ENCODE assay signal across 8 mouse cellular contexts in genomic region chr13:110395916-110396685, GRCm38 (mm10). TPM values are rescaled to one million over a fixed set of nuclear protein-coding genes. Genes with fewer than 3 reads are reported as not detected.
DNase-seq lines count a peak whose midpoint lies in the region; ATAC-seq and TF ChIP-seq lines count a peak whose summit lies in the region.

No protein-coding gene starts in this region.

- H3K27ac ChIP-seq in gastrocnemius, adult 2 months: peak overlapping the region; percentile 86
- peak overlapping the region; percentile 89 for H3K27ac ChIP-seq in embryonic facial prominence, embryonic 13.5 days

- peaks cover 37% of the 10 kb centered on the region for H3K36me3 ChIP-seq in embryonic facial prominence, embryonic 13.5 days

- H3K9ac ChIP-seq in embryonic facial prominence, embryonic 13.5 days: peak overlapping the region; percentile 93

- peak overlapping the region; percentile 96 for H3K4me2 ChIP-seq in embryonic facial prominence, embryonic 13.5 days

- peak overlapping the region; percentile 86 for H3K4me3 ChIP-seq in gastrocnemius, adult 2 months
- H3K4me3 ChIP-seq in embryonic facial prominence, embryonic 13.5 days: peak overlapping the region; percentile 83

- no peak for DNase-seq in gastrocnemius, adult 2 months
- no peak for DNase-seq in gastrocnemius, postnatal 36 days
- DNase-seq in induced T-regulatory cell, adult 2 months (ENCODE audit: low read depth): peak; percentile 12
- peak; percentile 15 for DNase-seq in lung, postnatal 36 days
- no peak for DNase-seq in right cerebral cortex, adult 18-20 months
- no peak for DNase-seq in ovary, postnatal 10 days (ENCODE audit: low spot score)
- no peak for DNase-seq in adrenal gland, adult 8-10 months

- peaks cover 24% of the 10 kb centered on the region for H3K4me1 ChIP-seq in embryonic facial prominence, embryonic 13.5 days

- no peak for ATAC-seq in embryonic facial prominence, embryonic 13.5 days (ENCODE audit: insufficient number of reproducible peaks, insufficient read depth, low FRiP score, low TSS enrichment, low read depth)

- no peaks in the 10 kb centered on the region; the same call in 1 of the 2 replicates for H3K9me3 ChIP-seq in embryonic facial prominence, embryonic 13.5 days

- TF ChIP-seq CTCF in gastrocnemius, adult 2 months (IDR thresholded peaks at IDR 0.05): no peak

- intact Hi-C loops in gastrocnemius, adult 2 months (cut with DNase I): loop anchor here (5.0 to 10.0 kb wide), 3 partner anchors 166 to 469 kb away; no protein-coding TSS in a partner anchor
- intact Hi-C loops in gastrocnemius, postnatal 36 days (cut with DNase I): loop anchor here (2.0 to 10.0 kb wide), 2 partner anchors 469 to 839 kb away; no protein-coding TSS in a partner anchor

- no peaks in the 10 kb centered on the region for H3K27me3 ChIP-seq in embryonic facial prominence, embryonic 13.5 days

- 4% methylated on average over 21 of the region's 21 CpGs for WGBS in embryonic facial prominence, embryonic 13.5 days

RNA-seq across cellular contexts. Expression of gene Plk2, which starts 1.3 kb away (rescaled TPM):
- 1 to 10 TPM; 3.6 to 6.5 TPM for total RNA-seq in gastrocnemius, adult 2 months (2021)
- total RNA-seq in gastrocnemius, postnatal 36 days (2021): 10 to 100 TPM in 1 of 2 experiments, 1 to 10 TPM in 1; 5.6 to 10.0 TPM
- polyA plus RNA-seq in embryonic facial prominence, embryonic 13.5 days (2015; fragmentation: Nextera tagmentation; extraction: Ambion mirVana): 196 and 213 TPM in 2 replicates
- 10 to 100 TPM; 14.9 to 52.2 (median 24.9) TPM for total RNA-seq in adrenal gland, adult 8-10 months (2022)

RNA-seq across cellular contexts. Expression of gene Gapt, which starts 39.1 kb away (rescaled TPM):
- under 1 TPM; 0.13 to 0.14 TPM for total RNA-seq in gastrocnemius, adult 2 months (2021)
- not detected for total RNA-seq in gastrocnemius, postnatal 36 days (2021)
- 0.17 and 0.33 TPM in 2 replicates for polyA plus RNA-seq in embryonic facial prominence, embryonic 13.5 days (2015; fragmentation: Nextera tagmentation; extraction: Ambion mirVana)
- under 1 TPM; 0.32 to 0.62 (median 0.35) TPM for total RNA-seq in adrenal gland, adult 8-10 months (2022)

Comparison
In these comparisons a context has a peak if more than half of its experiments do, and no peak if none do; other contexts are left out.
1. DNase-seq: peak in induced T-regulatory cell, adult 2 months (single experiment) and lung, postnatal 36 days (single experiment); none in gastrocnemius, adult 2 months (single experiment), gastrocnemius, postnatal 36 days (0 of 2), right cerebral cortex, adult 18-20 months (single experiment), ovary, postnatal 10 days (single experiment) and adrenal gland, adult 8-10 months (single experiment).